Mouse (Mus musculus) lung, adult 2 months (tissue): Measurements from ENCODE around the gene Degs2.

Experiments
- CTCF ChIP-seq: fragments of 200-500 bp; IDR thresholded peaks from 2 replicates; pipeline ENCODE4 v1.5.1; 2011; ENCODE audit warnings: mild to moderate bottlenecking, low read length, control low read depth; ENCODE audit not compliant: insufficient read depth
- POLR2A ChIP-seq: fragments of 200-500 bp; IDR thresholded peaks from 2 replicates; pipeline ENCODE4 v1.6.1; 2011; ENCODE audit warnings: low read depth, mild to moderate bottlenecking, control low read depth, low read length, borderline replicate concordance; ENCODE audit errors: extremely low read depth

GRCm38 (mm10) chr12:108686463-108686862 lies 15.7 kb downstream of the Degs2 start:
- TF ChIP-seq POLR2A: no peak
- no peak for TF ChIP-seq CTCF
